Mouse (Mus musculus): ENCODE measurements at regions not wholly inside any gene's neighbourhood (a gene's known extent, or its start where the extent isn't known, plus 50 kb on each side); places are given as distances from the start of the nearest gene placed in this dataset.

GRCm38 (mm10) chr3:118418981-118419380, 142.9 kb upstream of the Dpyd start:
- DNase-seq (ENCODE audit: low read depth) = no peak

DNA sequence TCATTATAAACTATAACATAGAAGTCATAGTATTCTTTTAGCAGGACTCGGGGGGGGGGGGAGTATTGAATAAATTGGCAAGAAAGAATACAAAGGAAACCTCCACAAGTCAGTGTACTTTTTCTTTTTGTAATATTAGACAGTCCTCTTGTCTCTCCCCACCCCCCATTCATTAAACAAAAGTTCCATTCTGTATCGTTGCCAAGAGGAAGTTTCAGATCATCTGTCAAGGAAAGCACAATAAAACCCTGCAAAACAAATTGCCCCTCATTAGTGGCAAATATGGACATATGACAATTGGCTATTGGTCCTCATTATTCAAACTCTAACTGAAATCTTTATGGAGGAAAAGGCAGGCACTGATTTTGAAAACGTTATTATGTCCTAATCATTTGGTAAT, 140.2 kb upstream of the Dpyd start:
- DNase-seq (ENCODE audit: low read depth) = no peak

DNA sequence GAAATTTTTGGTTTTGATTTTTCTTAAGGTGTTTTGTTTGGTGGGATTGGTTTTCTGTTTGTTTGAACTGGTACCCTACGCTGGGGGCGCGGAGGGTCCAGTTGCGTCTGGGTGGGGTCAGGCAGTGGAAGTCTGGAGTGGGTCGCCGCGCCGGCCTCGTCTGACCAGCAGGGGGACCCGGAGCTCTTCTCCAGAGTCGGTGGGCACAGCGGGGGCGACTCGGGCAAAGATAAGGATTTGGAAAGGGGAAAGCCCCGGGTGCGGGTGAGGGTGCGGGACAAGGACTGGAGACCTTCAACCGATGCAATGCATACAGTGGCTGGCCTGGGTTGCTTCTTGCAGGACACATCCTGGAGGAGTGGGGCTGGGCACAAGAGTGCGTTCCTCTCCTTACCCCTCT, 136.2 kb upstream of the Dpyd start:
- no peak for DNase-seq (ENCODE audit: low read depth)

DNA sequence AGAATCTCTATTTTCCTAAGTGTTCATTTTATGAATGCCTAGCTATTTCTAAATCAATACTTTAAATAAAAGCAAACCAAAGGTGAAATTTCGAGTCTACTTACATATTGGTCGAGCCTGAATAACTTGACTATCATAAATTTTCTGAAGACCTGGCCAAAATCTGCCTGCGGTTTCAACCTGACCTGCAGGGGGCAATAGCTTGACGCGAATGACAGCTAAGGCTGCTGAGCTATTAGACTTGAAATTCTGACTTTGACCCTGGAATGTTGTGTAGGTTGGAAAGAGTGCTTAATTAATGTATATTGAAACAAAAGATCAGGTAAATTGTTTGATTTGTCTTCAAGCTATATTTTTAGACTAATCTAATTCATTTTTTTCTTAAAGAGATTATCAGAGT, 133.4 kb upstream of the Dpyd start:
- DNase-seq (ENCODE audit: low read depth) = no peak

- DNase-seq (ENCODE audit: low read depth) = no peak
Observed at GRCm38 (mm10) chr3:118429825-118430630, 131.9 kb upstream of the Dpyd start.

GRCm38 (mm10) chr3:118430631-118430906, 131.4 kb upstream of the Dpyd start:
- DNase-seq (ENCODE audit: low read depth) = no peak

- DNase-seq (ENCODE audit: low read depth) = no peak
Observed at GRCm38 (mm10) chr3:118431031-118431723, 130.8 kb upstream of the Dpyd start.

DNA sequence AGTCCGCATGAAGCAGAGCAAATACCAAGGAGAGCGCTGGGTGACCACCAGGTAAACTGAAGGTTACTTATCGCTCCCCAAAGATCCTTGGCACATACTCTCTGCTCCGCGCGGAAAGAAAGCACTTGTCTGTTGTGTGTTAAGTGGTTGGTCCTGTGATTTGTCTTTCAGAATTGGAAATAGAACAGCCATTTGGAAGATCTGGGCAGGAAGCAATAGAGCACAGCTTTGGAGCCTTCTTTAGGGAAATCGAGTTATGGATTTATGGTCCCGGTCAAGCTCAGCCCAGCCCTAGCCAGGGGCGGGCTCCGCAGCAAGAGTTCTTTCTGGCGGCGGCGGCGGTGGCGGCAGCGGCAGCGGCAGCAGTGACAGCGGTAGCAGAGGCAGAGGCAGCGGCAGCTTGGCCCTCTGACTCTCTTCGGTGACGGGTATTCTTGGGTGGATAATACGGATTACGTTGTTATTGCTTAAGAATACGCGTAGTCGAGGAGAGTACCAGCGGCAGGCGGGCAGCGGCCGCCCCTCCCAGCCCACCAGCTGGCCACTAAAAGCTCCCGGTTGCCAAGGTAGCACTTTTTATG, 128.4 kb upstream of the Dpyd start:
- no peak for DNase-seq (ENCODE audit: low read depth)

- no peak for DNase-seq (ENCODE audit: low read depth)
Observed at GRCm38 (mm10) chr3:118434311-118434710, 127.6 kb upstream of the Dpyd start.

DNA sequence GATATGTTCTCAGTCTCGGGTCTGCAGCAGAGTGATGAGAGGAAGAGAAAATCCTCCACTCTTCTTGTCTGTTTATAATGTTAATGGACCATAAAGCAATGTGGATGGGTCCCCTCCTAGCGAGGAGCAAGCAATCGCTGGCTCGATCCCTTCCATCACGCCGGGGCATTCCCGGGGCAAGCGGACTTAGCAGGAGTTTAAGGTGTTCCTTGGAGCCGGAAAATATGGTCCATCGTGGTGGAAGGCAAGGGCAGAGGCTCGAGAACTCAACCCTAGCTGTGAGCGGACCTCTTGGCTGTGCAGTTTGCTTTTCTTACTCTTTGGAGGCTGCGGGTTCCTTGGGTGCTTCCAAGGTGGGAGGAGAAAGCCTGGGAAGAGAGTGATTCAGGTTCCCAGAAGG, 127.1 kb upstream of the Dpyd start:
- no peak for DNase-seq (ENCODE audit: low read depth)

DNA sequence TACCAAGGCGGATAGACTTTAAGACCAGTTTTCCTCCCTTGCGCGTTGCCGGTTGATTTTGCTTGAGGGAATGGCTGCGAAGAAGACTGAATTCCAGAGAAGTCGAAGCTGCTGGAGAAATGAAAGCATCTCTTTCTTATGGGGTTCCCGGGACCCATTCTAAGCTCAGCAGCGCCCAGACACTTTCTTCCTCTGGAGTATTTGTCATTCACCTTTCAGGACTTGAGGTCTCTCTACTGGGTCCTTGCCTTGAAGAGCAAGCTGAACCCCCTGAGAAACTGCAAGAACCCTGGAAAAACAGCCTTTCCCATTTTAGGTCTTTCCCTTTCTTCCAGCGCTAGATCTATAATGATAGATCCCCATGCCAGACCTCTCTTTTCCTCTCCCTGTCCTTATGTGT, 126.7 kb upstream of the Dpyd start:
- DNase-seq (ENCODE audit: low read depth) = no peak

- peak; percentile 38 for DNase-seq (ENCODE audit: low read depth)
Observed at GRCm38 (mm10) chr3:118443742-118444332, 118.1 kb upstream of the Dpyd start.

DNA sequence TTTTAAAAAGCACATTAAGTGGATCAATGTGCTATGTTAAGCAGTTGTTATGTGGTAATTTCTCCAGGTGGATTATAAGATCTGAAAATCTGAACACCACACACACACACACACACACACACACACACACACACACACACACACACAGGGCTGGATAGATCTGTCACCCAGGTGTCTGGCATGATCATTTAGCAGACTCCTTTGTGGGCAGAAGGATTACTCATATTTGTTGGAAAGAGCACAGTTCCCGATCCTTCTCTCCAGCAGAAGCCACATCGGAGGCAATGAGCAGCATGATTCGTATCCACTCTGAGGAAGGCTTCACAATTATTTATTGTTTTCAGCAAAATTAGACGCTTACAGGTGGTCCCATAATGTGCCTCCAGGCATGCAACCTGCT, 116.6 kb upstream of the Dpyd start:
- no peak for DNase-seq (ENCODE audit: low read depth)

GRCm38 (mm10) chr3:118459636-118460035, 102.3 kb upstream of the Dpyd start:
- DNase-seq (ENCODE audit: low read depth) = no peak

- no peak for DNase-seq (ENCODE audit: low read depth)
Observed at GRCm38 (mm10) chr3:118465611-118466010, 96.3 kb upstream of the Dpyd start.

GRCm38 (mm10) chr3:118472215-118472799, 89.6 kb upstream of the Dpyd start:
- no peak for DNase-seq (ENCODE audit: low read depth)

DNA sequence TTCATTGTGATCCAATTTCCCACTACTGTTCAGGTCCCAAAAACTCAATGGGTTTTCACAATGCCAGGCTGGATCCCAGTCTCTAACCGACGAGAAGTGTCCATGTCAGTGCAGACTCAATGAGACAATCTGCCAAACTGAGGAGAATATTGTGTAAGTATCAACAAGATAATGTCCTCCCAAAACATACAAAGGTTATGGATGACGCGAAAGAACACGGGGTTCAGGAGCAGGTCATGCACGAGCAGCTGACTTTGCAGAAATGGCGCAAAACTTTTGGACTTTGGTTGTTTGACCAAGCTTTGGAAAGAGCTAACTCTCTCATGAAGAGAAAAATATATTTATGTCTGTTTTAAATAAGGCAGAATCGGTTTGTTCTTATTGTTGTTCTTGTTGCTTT, 83.9 kb upstream of the Dpyd start:
- DNase-seq (ENCODE audit: low read depth) = no peak

DNA sequence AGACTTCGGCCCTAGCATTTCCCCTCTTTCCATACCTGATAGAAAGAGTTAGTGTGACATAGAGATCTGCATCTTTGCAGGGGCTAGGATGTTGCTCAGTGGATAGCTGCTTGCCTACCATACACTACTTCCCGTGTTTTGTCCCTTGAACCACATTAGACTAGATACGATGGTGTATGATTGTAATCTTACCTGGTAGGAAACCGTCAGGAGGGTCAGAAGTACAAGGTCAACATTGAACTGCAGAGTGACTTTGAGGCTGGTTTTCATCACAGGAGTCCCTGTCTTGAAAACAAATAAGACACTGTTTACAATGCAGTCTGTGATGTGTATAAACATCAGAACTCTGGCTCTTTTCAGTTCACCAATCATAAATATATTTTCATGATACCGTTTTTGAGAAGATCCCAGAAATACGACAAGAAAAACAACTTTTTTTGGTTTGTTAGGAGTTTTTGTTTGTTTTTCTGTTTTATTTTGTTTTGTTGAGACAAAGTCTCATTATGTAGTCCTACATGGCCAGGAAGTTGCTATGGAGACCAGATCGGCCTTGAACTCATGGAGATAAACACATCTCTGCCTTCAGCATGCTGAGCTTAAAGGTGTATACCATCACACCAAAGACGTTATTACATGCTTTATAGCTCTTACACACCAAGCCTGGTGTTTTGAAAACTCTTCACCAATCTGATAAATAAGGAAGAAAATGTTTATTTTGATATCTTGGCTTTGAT, 81.2 kb upstream of the Dpyd start:
- DNase-seq (ENCODE audit: low read depth) = no peak

- peak; percentile 40 for DNase-seq (ENCODE audit: low read depth)
Observed at GRCm38 (mm10) chr3:118485966-118486365, 76.0 kb upstream of the Dpyd start.

- DNase-seq (ENCODE audit: low read depth) = no peak
Observed at GRCm38 (mm10) chr3:118487408-118487807, 74.5 kb upstream of the Dpyd start.

- DNase-seq (ENCODE audit: low read depth) = no peak
Observed at GRCm38 (mm10) chr3:118491101-118491500, 70.8 kb upstream of the Dpyd start.

DNA sequence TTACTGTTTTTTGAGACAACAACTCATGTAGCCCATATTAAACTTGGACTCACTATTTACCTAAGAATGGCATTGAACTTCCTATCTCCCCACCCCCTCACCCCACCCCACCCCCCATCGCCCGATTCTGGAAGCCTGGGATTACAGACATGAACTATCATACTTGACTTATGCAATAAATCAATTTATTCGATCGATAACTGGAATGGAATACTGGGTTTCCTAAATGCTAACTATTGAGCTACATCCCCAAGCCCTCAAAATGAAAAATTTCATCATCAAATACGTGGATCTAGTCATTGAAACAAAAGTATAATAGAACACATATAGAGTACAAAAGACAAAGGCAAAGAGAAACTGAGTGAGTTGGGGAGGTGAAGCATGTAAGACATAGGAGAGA, 70.1 kb upstream of the Dpyd start:
- no peak for DNase-seq (ENCODE audit: low read depth)
